Mouse (Mus musculus): ENCODE measurements around the gene Gm43191. TPM values are rescaled to one million over a fixed set of nuclear protein-coding genes. Genes with fewer than 3 reads are reported as not detected.

Gene Gm43191
- polyA plus RNA-seq, 1 experiment = not detected

GRCm38 (mm10) chr3:116631459-116631858 is 49.6 kb downstream of the Gm43191 start:
- TF ChIP-seq POLR2A (IDR thresholded peaks at IDR 0.05; ENCODE audit: low read depth, low read length) = no peak
- no peak for TF ChIP-seq CTCF (conservative IDR thresholded peaks at IDR 0.05; ENCODE audit: insufficient read depth, insufficient read length, low read depth, low read length)
- Histone ChIP-seq H3K4me1 (ENCODE audit: control insufficient read depth, insufficient read depth, low read length) (no peaks in the 10 kb centered on the region), H3K4me3 (ENCODE audit: insufficient read depth, low read depth, low read length) (no peak overlapping the region), H3K27me3 (replicated peaks; ENCODE audit: control insufficient read depth, insufficient read depth, low read length) (no peaks in the 10 kb centered on the region), H3K36me3 (ENCODE audit: control insufficient read depth, insufficient read depth, low read length) (peaks cover 5% of the 10 kb centered on the region; the same call in 1 of the 2 replicates), H3K27ac (ENCODE audit: insufficient read depth, low read depth, low read length) (no peak overlapping the region)
- no peak for DNase-seq
- 77% methylated on average over 1 of the region's 1 CpGs for WGBS

- no peak for TF ChIP-seq POLR2A (IDR thresholded peaks at IDR 0.05; ENCODE audit: low read depth, low read length)
- no peak for TF ChIP-seq CTCF (conservative IDR thresholded peaks at IDR 0.05; ENCODE audit: insufficient read depth, insufficient read length, low read depth, low read length)
- 95% methylated on average over 7 of the region's 7 CpGs for WGBS
- no peak overlapping the region for H3K27ac ChIP-seq (ENCODE audit: insufficient read depth, low read depth, low read length)
- no peaks in the 10 kb centered on the region for H3K4me1 ChIP-seq (ENCODE audit: control insufficient read depth, insufficient read depth, low read length)
- DNase-seq = no peak
- no peak overlapping the region for H3K4me3 ChIP-seq (ENCODE audit: insufficient read depth, low read depth, low read length)
- H3K27me3 ChIP-seq (replicated peaks; ENCODE audit: control insufficient read depth, insufficient read depth, low read length) = no peaks in the 10 kb centered on the region
- H3K36me3 ChIP-seq (ENCODE audit: control insufficient read depth, insufficient read depth, low read length) = no peaks in the 10 kb centered on the region
Measured at GRCm38 (mm10) chr3:116622641-116623040, 58.4 kb downstream of the Gm43191 start.

- Histone ChIP-seq H3K27me3 (replicated peaks; ENCODE audit: control insufficient read depth, insufficient read depth, low read length) (no peaks in the 10 kb centered on the region), H3K36me3 (ENCODE audit: control insufficient read depth, insufficient read depth, low read length) (no peaks in the 10 kb centered on the region), H3K4me1 (ENCODE audit: control insufficient read depth, insufficient read depth, low read length) (no peaks in the 10 kb centered on the region), H3K4me3 (ENCODE audit: insufficient read depth, low read depth, low read length) (no peak overlapping the region), H3K27ac (ENCODE audit: insufficient read depth, low read depth, low read length) (no peak overlapping the region)
- WGBS = 90% methylated on average over 7 of the region's 7 CpGs
- no peak for TF ChIP-seq CTCF (conservative IDR thresholded peaks at IDR 0.05; ENCODE audit: insufficient read depth, insufficient read length, low read depth, low read length)
- no peak for TF ChIP-seq POLR2A (IDR thresholded peaks at IDR 0.05; ENCODE audit: low read depth, low read length)
- DNase-seq = no peak
Measured at GRCm38 (mm10) chr3:116620636-116621370, 60.3 kb downstream of the Gm43191 start.

- Histone ChIP-seq H3K36me3 (ENCODE audit: control insufficient read depth, insufficient read depth, low read length) (no peaks in the 10 kb centered on the region), H3K27me3 (replicated peaks; ENCODE audit: control insufficient read depth, insufficient read depth, low read length) (no peaks in the 10 kb centered on the region)
Measured at GRCm38 (mm10) chr3:116618855-116619254, 62.2 kb downstream of the Gm43191 start.

GRCm38 (mm10) chr3:116615318-116616068 is 65.6 kb downstream of the Gm43191 start:
- H3K4me1 ChIP-seq (ENCODE audit: control insufficient read depth, insufficient read depth, low read length) = no peaks in the 10 kb centered on the region
- no peaks in the 10 kb centered on the region for H3K36me3 ChIP-seq (ENCODE audit: control insufficient read depth, insufficient read depth, low read length)
- no peak overlapping the region for H3K4me3 ChIP-seq (ENCODE audit: insufficient read depth, low read depth, low read length)
- 85% methylated on average over 8 of the region's 8 CpGs for WGBS
- no peak for TF ChIP-seq CTCF (conservative IDR thresholded peaks at IDR 0.05; ENCODE audit: insufficient read depth, insufficient read length, low read depth, low read length)
- no peak for TF ChIP-seq POLR2A (IDR thresholded peaks at IDR 0.05; ENCODE audit: low read depth, low read length)
- H3K27ac ChIP-seq (ENCODE audit: insufficient read depth, low read depth, low read length) = no peak overlapping the region
- H3K27me3 ChIP-seq (replicated peaks; ENCODE audit: control insufficient read depth, insufficient read depth, low read length) = no peaks in the 10 kb centered on the region
- no peak for DNase-seq

More at GRCm38 (mm10) chr3:116618855-116619254, 62.2 kb downstream of the Gm43191 start:
- no peak overlapping the region for H3K4me3 ChIP-seq (ENCODE audit: insufficient read depth, low read depth, low read length)
- 80% methylated on average over 6 of the region's 6 CpGs for WGBS
- H3K27ac ChIP-seq (ENCODE audit: insufficient read depth, low read depth, low read length) = no peak overlapping the region
- no peak for TF ChIP-seq POLR2A (IDR thresholded peaks at IDR 0.05; ENCODE audit: low read depth, low read length)
- TF ChIP-seq CTCF (conservative IDR thresholded peaks at IDR 0.05; ENCODE audit: insufficient read depth, insufficient read length, low read depth, low read length) = no peak
- H3K4me1 ChIP-seq (ENCODE audit: control insufficient read depth, insufficient read depth, low read length) = no peaks in the 10 kb centered on the region
- no peak for DNase-seq

- WGBS = 76% methylated on average over 10 of the region's 10 CpGs
- Histone ChIP-seq H3K27ac (ENCODE audit: insufficient read depth, low read depth, low read length) (no peak within 1 kb of the TSS), H3K36me3 (ENCODE audit: control insufficient read depth, insufficient read depth, low read length) (no peaks in the 10 kb centered on the region), H3K4me1 (ENCODE audit: control insufficient read depth, insufficient read depth, low read length) (no peaks in the 10 kb centered on the region), H3K4me3 (ENCODE audit: insufficient read depth, low read depth, low read length) (no peak within 1 kb of the TSS), H3K27me3 (replicated peaks; ENCODE audit: control insufficient read depth, insufficient read depth, low read length) (no peaks in the 10 kb centered on the region)
- TF ChIP-seq CTCF (conservative IDR thresholded peaks at IDR 0.05; ENCODE audit: insufficient read depth, insufficient read length, low read depth, low read length) (no peak), POLR2A (IDR thresholded peaks at IDR 0.05; ENCODE audit: low read depth, low read length) (no peak)
- peak; percentile 8 for DNase-seq
Measured at GRCm38 (mm10) chr3:116614295-116614892, 66.7 kb downstream of the Gm43191 start, which contains the start of gene Trmt13. Gene Trmt13, minus strand, starts transcription at chr3:116614587.

- DNase-seq = no peak
- no peaks in the 10 kb centered on the region for H3K36me3 ChIP-seq (ENCODE audit: control insufficient read depth, insufficient read depth, low read length)
- H3K27me3 ChIP-seq (replicated peaks; ENCODE audit: control insufficient read depth, insufficient read depth, low read length) = no peaks in the 10 kb centered on the region
- no peak overlapping the region for H3K27ac ChIP-seq (ENCODE audit: insufficient read depth, low read depth, low read length)
- TF ChIP-seq POLR2A (IDR thresholded peaks at IDR 0.05; ENCODE audit: low read depth, low read length) (no peak), CTCF (conservative IDR thresholded peaks at IDR 0.05; ENCODE audit: insufficient read depth, insufficient read length, low read depth, low read length) (no peak)
- no peak overlapping the region for H3K4me3 ChIP-seq (ENCODE audit: insufficient read depth, low read depth, low read length)
- H3K4me1 ChIP-seq (ENCODE audit: control insufficient read depth, insufficient read depth, low read length) = no peaks in the 10 kb centered on the region
- WGBS = 70% methylated on average over 9 of the region's 9 CpGs
Measured at GRCm38 (mm10) chr3:116604570-116604969, 76.5 kb downstream of the Gm43191 start.
